Mouse (Mus musculus) megakaryocyte-erythroid progenitor cell, adult 5 weeks (primary cell): ENCODE measurements around the gene Angptl1. TPM values are rescaled to one million over a fixed set of nuclear protein-coding genes. Genes with fewer than 3 reads are reported as not detected.

ENCODE experiments used
- polyA plus RNA-seq: library from polyadenylated mRNA; stranded (reverse); fragments of >175 nt; gene quantifications from 2 replicates; pipeline ENCODE4 v1.2.3, GENCODE M21; 2012

The Angptl1 gene
- 0.02 TPM in 2 replicates for polyA plus RNA-seq

DNA sequence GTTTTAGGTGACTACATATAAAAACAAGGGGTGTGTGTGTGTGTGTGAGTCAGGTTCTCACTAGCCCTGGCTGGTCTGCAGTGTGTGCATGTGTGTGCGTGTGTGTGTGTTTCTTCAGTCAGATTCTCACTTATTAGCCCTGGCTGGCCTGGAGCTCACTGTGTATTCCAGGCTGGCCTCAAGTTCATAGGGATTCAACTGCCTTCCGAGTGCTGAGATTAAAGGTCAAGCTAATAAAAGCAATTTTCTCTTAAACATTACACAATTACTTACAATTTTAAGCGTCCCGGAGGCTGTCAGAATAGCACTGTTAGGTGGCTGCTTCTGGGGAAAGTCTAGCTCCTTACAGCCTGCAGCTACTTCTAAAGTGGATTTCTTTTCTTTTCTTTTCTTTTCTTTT is at the start of gene Angptl1:
Gene Angptl1 (plus strand): TSS at position 386 of the 400 bp plus-strand sequence.

Other genes with a start within 250 kb of the Angptl1 start
- gene Tor3a, start 164.2 kb upstream of the Angptl1 start, polyA plus RNA-seq: 23.9 and 44.8 TPM in 2 replicates
- 9.0 and 9.3 TPM in 2 replicates for gene Fam20b, start 119.5 kb upstream of the Angptl1 start, polyA plus RNA-seq
- 17.2 and 18.4 TPM in 2 replicates for gene Ralgps2, start 101.1 kb downstream of the Angptl1 start, polyA plus RNA-seq